Mouse (Mus musculus) neural tube, embryonic 11.5 days (tissue): ENCODE results near the gene 4930426L09Rik. TPM values are rescaled to one million over a fixed set of nuclear protein-coding genes. Genes with fewer than 3 reads are reported as not detected.
"Not testable (repeated sequence)": the region's sequence is repeated elsewhere in the genome, so short reads cannot be mapped to it uniquely, and the experiment has no call there.

Source experiments
- ATAC-seq: fragments of 200-750 bp; cut with Nextera tagmentation; 2 replicates; pipeline ENCODE4 v1.8.0; 2017; ENCODE audit warnings: moderate number of reproducible peaks, mild to moderate bottlenecking, moderate TSS enrichment, moderate library complexity; ENCODE audit not compliant: insufficient read depth, low FRiP score, low TSS enrichment
- DNase-seq: peaks from one replicate; pipeline ENCODE4 v3.0.0-alpha.2; 2015; ENCODE audit warnings: low spot score
- H3K27ac ChIP-seq: fragments of 300-500 bp; sonication (generic); 2 replicates; pipeline ENCODE4 v1.5.1; 2014; ENCODE audit warnings: low read depth, mild to moderate bottlenecking, low read length
- H3K27me3 ChIP-seq: fragments of 300-500 bp; sonication (generic); 2 replicates; pipeline ENCODE4 v1.6.1; 2014; ENCODE audit warnings: mild to moderate bottlenecking, low read length, mixed read lengths; ENCODE audit not compliant: control insufficient read depth, insufficient read depth
- H3K36me3 ChIP-seq: fragments of 300-500 bp; sonication (generic); 2 replicates; pipeline ENCODE4 v1.6.1; 2014; ENCODE audit warnings: mild to moderate bottlenecking, low read length, moderate library complexity, mixed read lengths; ENCODE audit not compliant: control insufficient read depth, insufficient read depth
- H3K4me1 ChIP-seq: fragments of 300-500 bp; sonication (generic); 2 replicates; pipeline ENCODE4 v1.6.1; 2014; ENCODE audit warnings: low read length, mixed read lengths; ENCODE audit not compliant: control insufficient read depth, insufficient read depth
- H3K4me2 ChIP-seq: fragments of 300-500 bp; sonication (generic); 2 replicates; pipeline ENCODE4 v1.6.1; 2014; ENCODE audit warnings: low read depth, mild to moderate bottlenecking, moderate library complexity
- H3K4me3 ChIP-seq: fragments of 300-500 bp; sonication (generic); 2 replicates; pipeline ENCODE4 v1.5.1; 2014; ENCODE audit warnings: low read depth, low read length
- H3K9ac ChIP-seq: fragments of 300-500 bp; sonication (generic); 2 replicates; pipeline ENCODE4 v1.6.1; 2014; ENCODE audit warnings: mild to moderate bottlenecking, low read length
- H3K9me3 ChIP-seq: fragments of 300-500 bp; sonication (generic); 2 replicates; pipeline ENCODE4 v1.6.1; 2016; ENCODE audit warnings: low read length; ENCODE audit not compliant: control insufficient read depth
- WGBS: fragments of 180-500 bp; shearing (Covaris S2); extraction: QIAGEN DNeasy Blood & Tissue Kit; methylation state at CpG from one replicate; pipeline ENCODE4 v1.1.7; 2014; 5-methylcytosine and 5-hydroxymethylcytosine counted together
- polyA plus RNA-seq: library from polyadenylated mRNA; unstranded; fragments of >200 nt; fragmentation: Nextera tagmentation; extraction: Ambion mirVana; gene quantifications from 2 replicates; pipeline ENCODE4 v1.2.1, GENCODE M21; 2014

The 4930426L09Rik gene
- polyA plus RNA-seq, 1 experiment from 2014 or later = 0.68 TPM

- no peaks in the 10 kb centered on the region for H3K36me3 ChIP-seq
- no peak overlapping the region for H3K4me2 ChIP-seq
- no peaks in the 10 kb centered on the region for H3K27me3 ChIP-seq
- no peak overlapping the region for H3K27ac ChIP-seq
- no peaks in the 10 kb centered on the region for H3K9me3 ChIP-seq
- no peak overlapping the region for H3K4me3 ChIP-seq
- DNase-seq (no peak), ATAC-seq (no peak)
- H3K9ac ChIP-seq = no peak overlapping the region
- H3K4me1 ChIP-seq = no peaks in the 10 kb centered on the region; the same call in 1 of the 2 replicates
- WGBS = 82% methylated on average over 7 of the region's 7 CpGs
These were observed 5.3 kb upstream of the 4930426L09Rik start for GRCm38 (mm10) chr2:18992512-18993510.

GRCm38 (mm10) chr2:18996451-18997211, 1.5 kb upstream of the 4930426L09Rik start:
- Histone ChIP-seq H3K9me3 (no peaks in the 10 kb centered on the region), H3K4me3 (peak overlapping the region; percentile 75), H3K36me3 (no peaks in the 10 kb centered on the region), H3K27ac (no peak overlapping the region), H3K9ac (peak overlapping the region; percentile 78; the same call in 1 of the 2 replicates), H3K4me1 (no peaks in the 10 kb centered on the region; the same call in 1 of the 2 replicates), H3K27me3 (no peaks in the 10 kb centered on the region), H3K4me2 (peak overlapping the region; percentile 99)
- peak; percentile 25 for DNase-seq
- under 1% methylated on average over 25 of the region's 25 CpGs for WGBS
- no peak for ATAC-seq

- 0% methylated on average over 44 of the region's 46 CpGs for WGBS
- Histone ChIP-seq H3K27ac (peak overlapping the region; percentile 88), H3K4me1 (no peaks in the 10 kb centered on the region; the same call in 1 of the 2 replicates), H3K4me3 (peak overlapping the region; percentile 75), H3K36me3 (no peaks in the 10 kb centered on the region), H3K27me3 (no peaks in the 10 kb centered on the region), H3K9me3 (no peaks in the 10 kb centered on the region), H3K9ac (peak overlapping the region; percentile 78), H3K4me2 (peak overlapping the region; percentile 99)
- peak; percentile 73 for DNase-seq
- peak; percentile 64 for ATAC-seq
These were observed 664 bp upstream of the 4930426L09Rik start for GRCm38 (mm10) chr2:18997387-18997971.

GRCm38 (mm10) chr2:18999395-18999794, 1.3 kb downstream of the 4930426L09Rik start:
- WGBS = 87% methylated on average over 2 of the region's 2 CpGs
- Histone ChIP-seq H3K27ac (no peak overlapping the region), H3K27me3 (no peaks in the 10 kb centered on the region), H3K4me3 (no peak overlapping the region), H3K9ac (no peak overlapping the region), H3K4me1 (no peaks in the 10 kb centered on the region; the same call in 1 of the 2 replicates), H3K4me2 (no peak overlapping the region), H3K36me3 (no peaks in the 10 kb centered on the region), H3K9me3 (no peaks in the 10 kb centered on the region)
- DNase-seq = no peak
- no peak for ATAC-seq

GRCm38 (mm10) chr2:19004801-19005200, 6.7 kb downstream of the 4930426L09Rik start:
- DNase-seq = no peak
- WGBS = 87% methylated on average over 10 of the region's 10 CpGs
- no peaks in the 10 kb centered on the region for H3K4me1 ChIP-seq
- no peaks in the 10 kb centered on the region for H3K27me3 ChIP-seq
- no peaks in the 10 kb centered on the region for H3K9me3 ChIP-seq
- no peaks in the 10 kb centered on the region for H3K36me3 ChIP-seq
- no peak for ATAC-seq
- H3K4me2 ChIP-seq = no peak overlapping the region
- no peak overlapping the region for H3K9ac ChIP-seq
- no peak overlapping the region for H3K27ac ChIP-seq
- no peak overlapping the region for H3K4me3 ChIP-seq

- no peak overlapping the region for H3K4me2 ChIP-seq
- H3K36me3 ChIP-seq = no peaks in the 10 kb centered on the region
- no peak for DNase-seq
- 78% methylated on average over 7 of the region's 7 CpGs for WGBS
- no peak for ATAC-seq
- H3K9me3 ChIP-seq = no peaks in the 10 kb centered on the region
- H3K9ac ChIP-seq = no peak overlapping the region
- no peaks in the 10 kb centered on the region for H3K4me1 ChIP-seq
- H3K27me3 ChIP-seq = no peaks in the 10 kb centered on the region
- no peak overlapping the region for H3K27ac ChIP-seq
- H3K4me3 ChIP-seq = no peak overlapping the region
These were observed 8.0 kb downstream of the 4930426L09Rik start for GRCm38 (mm10) chr2:19006124-19006523.

- Histone ChIP-seq H3K4me3 (no peak overlapping the region), H3K36me3 (no peaks in the 10 kb centered on the region), H3K9ac (no peak overlapping the region), H3K27me3 (no peaks in the 10 kb centered on the region), H3K27ac (no peak overlapping the region), H3K4me1 (no peaks in the 10 kb centered on the region), H3K9me3 (no peaks in the 10 kb centered on the region), H3K4me2 (no peak overlapping the region)
- ATAC-seq (no peak), DNase-seq (no peak)
- 83% methylated on average over 4 of the region's 4 CpGs for WGBS
These were observed 9.4 kb downstream of the 4930426L09Rik start for GRCm38 (mm10) chr2:19007580-19007979.

GRCm38 (mm10) chr2:19010541-19010940, 12.4 kb downstream of the 4930426L09Rik start:
- not testable (repeated sequence) for H3K27ac ChIP-seq, H3K36me3 ChIP-seq, H3K4me1 ChIP-seq, H3K27me3 ChIP-seq, H3K4me2 ChIP-seq, DNase-seq, ATAC-seq, H3K9ac ChIP-seq, H3K4me3 ChIP-seq, H3K9me3 ChIP-seq
- WGBS = 77% methylated on average over 1 of the region's 1 CpGs
